Mouse (Mus musculus) midbrain, embryonic 13.5 days (tissue): ENCODE results near the gene Tuba1a. TPM values are rescaled to one million over a fixed set of nuclear protein-coding genes. Genes with fewer than 3 reads are reported as not detected.

Source experiments
- ATAC-seq: fragments of 200-750 bp; cut with Nextera tagmentation; 2 replicates; pipeline ENCODE4 v1.8.0; 2017; ENCODE audit warnings: mild to moderate bottlenecking, moderate TSS enrichment, moderate library complexity
- H3K27ac ChIP-seq: fragments of 300-500 bp; sonication (generic); 2 replicates; pipeline ENCODE4 v1.5.1; 2015; ENCODE audit warnings: inconsistent platforms, mild to moderate bottlenecking, moderate library complexity
- H3K27me3 ChIP-seq: fragments of 300-500 bp; sonication (generic); 2 replicates; pipeline ENCODE4 v1.6.1; 2015; ENCODE audit warnings: mild to moderate bottlenecking, inconsistent platforms
- H3K36me3 ChIP-seq: fragments of 300-500 bp; sonication (generic); 2 replicates; pipeline ENCODE4 v1.6.1; 2015; ENCODE audit warnings: mild to moderate bottlenecking, inconsistent platforms
- H3K4me1 ChIP-seq: fragments of 300-500 bp; sonication (generic); replicated peaks from 2 replicates; pipeline ENCODE4 v1.6.1; 2015; ENCODE audit warnings: inconsistent platforms
- H3K4me2 ChIP-seq: fragments of 300-500 bp; sonication (generic); replicated peaks from 2 replicates; pipeline ENCODE4 v1.6.1; 2015; ENCODE audit warnings: moderate library complexity, mild to moderate bottlenecking, inconsistent platforms
- H3K4me3 ChIP-seq: fragments of 300-500 bp; sonication (generic); replicated peaks from 2 replicates; pipeline ENCODE4 v1.5.1; 2015; ENCODE audit warnings: mild to moderate bottlenecking, inconsistent platforms
- H3K9ac ChIP-seq: fragments of 300-500 bp; sonication (generic); replicated peaks from 2 replicates; pipeline ENCODE4 v1.6.1; 2015; ENCODE audit warnings: mild to moderate bottlenecking, inconsistent platforms
- H3K9me3 ChIP-seq: fragments of 300-500 bp; sonication (generic); 2 replicates; pipeline ENCODE4 v1.6.1; 2016; ENCODE audit warnings: mild to moderate bottlenecking, inconsistent platforms
- WGBS: fragments of 180-500 bp; shearing (Covaris S2); methylation state at CpG from one replicate; pipeline ENCODE4 v1.1.7; 2015; 5-methylcytosine and 5-hydroxymethylcytosine counted together
- polyA plus RNA-seq: library from polyadenylated mRNA; unstranded; fragments of >200 nt; fragmentation: Nextera tagmentation; extraction: Ambion mirVana; gene quantifications from 2 replicates; pipeline ENCODE4 v1.2.1, GENCODE M21; 2015

Tuba1a gene
- polyA plus RNA-seq: 15,883 and 15,999 TPM in 2 replicates

GRCm38 (mm10) chr15:98953401-98954356, at the start of gene Tuba1a, which contains the start of gene Gm49450:
Gene Tuba1a (minus strand): TSS chr15:98953703.
Gene Gm49450 (minus strand): TSS chr15:98953551.
- Histone ChIP-seq H3K27me3 (no peaks in the 10 kb centered on the region), H3K27ac (peak within 1 kb of the TSS; percentile 100), H3K4me3 (peak within 1 kb of the TSS; percentile 96), H3K36me3 (peaks cover 14% of the 10 kb centered on the region), H3K9me3 (no peaks in the 10 kb centered on the region), H3K9ac (peak within 1 kb of the TSS; percentile 100), H3K4me2 (peak within 1 kb of the TSS; percentile 70), H3K4me1 (peaks cover 28% of the 10 kb centered on the region)
- peak; percentile 99 for ATAC-seq
- under 1% methylated on average over 28 of the region's 28 CpGs for WGBS

- peak overlapping the region; percentile 46 for H3K4me2 ChIP-seq
- no peaks in the 10 kb centered on the region for H3K36me3 ChIP-seq
- H3K4me3 ChIP-seq: peak overlapping the region; percentile 19; the same call in 1 of the 2 replicates
- no peak overlapping the region for H3K27ac ChIP-seq
- WGBS: 19% methylated on average over 17 of the region's 17 CpGs
- H3K9me3 ChIP-seq: no peaks in the 10 kb centered on the region
- no peaks in the 10 kb centered on the region for H3K27me3 ChIP-seq
- 0 out of 2 replicates have a peak overlapping the region, but pooled peaks have one; percentile 28 for H3K9ac ChIP-seq
- peaks cover 26% of the 10 kb centered on the region for H3K4me1 ChIP-seq
- no peak for ATAC-seq
These were observed 48.0 kb upstream of the Tuba1a start for GRCm38 (mm10) chr15:99001451-99001931.

GRCm38 (mm10) chr15:99000535-99001283, 47.2 kb upstream of the Tuba1a start:
- no peak overlapping the region for H3K9ac ChIP-seq
- H3K4me1 ChIP-seq: peaks cover 26% of the 10 kb centered on the region
- no peaks in the 10 kb centered on the region for H3K36me3 ChIP-seq
- no peak overlapping the region; the same call in 1 of the 2 replicates for H3K27ac ChIP-seq
- H3K4me3 ChIP-seq: no peak overlapping the region
- peak overlapping the region; percentile 46 for H3K4me2 ChIP-seq
- H3K9me3 ChIP-seq: no peaks in the 10 kb centered on the region
- no peaks in the 10 kb centered on the region for H3K27me3 ChIP-seq
- 41% methylated on average over 14 of the region's 14 CpGs for WGBS
- peak; percentile 10; the same call in 1 of the 2 replicates for ATAC-seq

GRCm38 (mm10) chr15:98998775-98999157, 45.3 kb upstream of the Tuba1a start:
- Histone ChIP-seq H3K4me2 (no peak overlapping the region), H3K4me1 (peaks cover 31% of the 10 kb centered on the region), H3K9ac (no peak overlapping the region), H3K36me3 (no peaks in the 10 kb centered on the region), H3K27ac (no peak overlapping the region), H3K4me3 (no peak overlapping the region), H3K27me3 (no peaks in the 10 kb centered on the region), H3K9me3 (no peaks in the 10 kb centered on the region)
- ATAC-seq: no peak
- WGBS: 41% methylated on average over 6 of the region's 6 CpGs

GRCm38 (mm10) chr15:98997938-98998774, 44.7 kb upstream of the Tuba1a start:
- no peaks in the 10 kb centered on the region for H3K36me3 ChIP-seq
- no peak for ATAC-seq
- no peaks in the 10 kb centered on the region for H3K9me3 ChIP-seq
- H3K27me3 ChIP-seq: no peaks in the 10 kb centered on the region
- WGBS: 48% methylated on average over 13 of the region's 13 CpGs
- H3K27ac ChIP-seq: no peak overlapping the region; the same call in 1 of the 2 replicates
- peaks cover 35% of the 10 kb centered on the region for H3K4me1 ChIP-seq
- no peak overlapping the region for H3K9ac ChIP-seq
- no peak overlapping the region for H3K4me3 ChIP-seq
- no peak overlapping the region for H3K4me2 ChIP-seq

- H3K36me3 ChIP-seq: no peaks in the 10 kb centered on the region
- ATAC-seq: no peak
- H3K4me3 ChIP-seq: no peak overlapping the region
- 82% methylated on average over 7 of the region's 7 CpGs for WGBS
- no peak overlapping the region for H3K4me2 ChIP-seq
- no peaks in the 10 kb centered on the region for H3K27me3 ChIP-seq
- H3K27ac ChIP-seq: no peak overlapping the region
- H3K4me1 ChIP-seq: peaks cover 45% of the 10 kb centered on the region
- H3K9ac ChIP-seq: no peak overlapping the region
- no peaks in the 10 kb centered on the region for H3K9me3 ChIP-seq
These were observed 43.3 kb upstream of the Tuba1a start for GRCm38 (mm10) chr15:98996840-98997239.

GRCm38 (mm10) chr15:98994957-98995520, 41.5 kb upstream of the Tuba1a start:
- Histone ChIP-seq H3K4me3 (no peak overlapping the region), H3K4me2 (no peak overlapping the region), H3K9ac (no peak overlapping the region), H3K9me3 (no peaks in the 10 kb centered on the region), H3K27ac (no peak overlapping the region), H3K27me3 (no peaks in the 10 kb centered on the region), H3K36me3 (no peaks in the 10 kb centered on the region), H3K4me1 (peaks cover 50% of the 10 kb centered on the region)
- 80% methylated on average over 9 of the region's 9 CpGs for WGBS
- no peak for ATAC-seq

- H3K27ac ChIP-seq: peak overlapping the region; percentile 99
- peak overlapping the region; percentile 41; the same call in 1 of the 2 replicates for H3K4me3 ChIP-seq
- WGBS: 5% methylated on average over 11 of the region's 11 CpGs
- no peaks in the 10 kb centered on the region for H3K9me3 ChIP-seq
- peak overlapping the region; percentile 71; the same call in 1 of the 2 replicates for H3K9ac ChIP-seq
- no peak for ATAC-seq
- H3K4me1 ChIP-seq: peaks cover 62% of the 10 kb centered on the region
- 0 out of 2 replicates have a peak, but pooled peaks cover 4% of the 10 kb centered on the region for H3K36me3 ChIP-seq
- peak overlapping the region; percentile 70 for H3K4me2 ChIP-seq
- no peaks in the 10 kb centered on the region for H3K27me3 ChIP-seq
These were observed 40.4 kb upstream of the Tuba1a start for GRCm38 (mm10) chr15:98993865-98994264.

GRCm38 (mm10) chr15:98993093-98993793, 39.7 kb upstream of the Tuba1a start:
- H3K36me3 ChIP-seq: 0 out of 2 replicates have a peak, but pooled peaks cover 4% of the 10 kb centered on the region
- peak overlapping the region; percentile 41 for H3K4me3 ChIP-seq
- WGBS: 3% methylated on average over 35 of the region's 35 CpGs
- H3K9me3 ChIP-seq: no peaks in the 10 kb centered on the region
- peak overlapping the region; percentile 71 for H3K9ac ChIP-seq
- ATAC-seq: peak; percentile 83
- H3K27me3 ChIP-seq: no peaks in the 10 kb centered on the region
- peak overlapping the region; percentile 99 for H3K27ac ChIP-seq
- peak overlapping the region; percentile 70 for H3K4me2 ChIP-seq
- H3K4me1 ChIP-seq: peaks cover 63% of the 10 kb centered on the region

GRCm38 (mm10) chr15:98992086-98992912, 38.8 kb upstream of the Tuba1a start:
- Histone ChIP-seq H3K27me3 (no peaks in the 10 kb centered on the region), H3K9me3 (no peaks in the 10 kb centered on the region), H3K27ac (peak overlapping the region; percentile 99), H3K4me1 (peaks cover 66% of the 10 kb centered on the region), H3K4me3 (peak overlapping the region; percentile 41), H3K9ac (peak overlapping the region; percentile 71), H3K4me2 (peak overlapping the region; percentile 70), H3K36me3 (0 out of 2 replicates have a peak, but pooled peaks cover 4% of the 10 kb centered on the region)
- ATAC-seq: peak; percentile 76
- 17% methylated on average over 17 of the region's 17 CpGs for WGBS
